Mouse (Mus musculus) cerebellum, adult 2 months (tissue): ENCODE results near the gene Sri. TPM values are rescaled to one million over a fixed set of nuclear protein-coding genes. Genes with fewer than 3 reads are reported as not detected.

ENCODE experiments used
- DNase-seq, 2 experiments: peaks; one replicate each; pipeline ENCODE4 v3.0.0; 2021
- H3K27ac ChIP-seq: fragments of 200-500 bp; 2 replicates; pipeline ENCODE4 v1.5.1; 2012; ENCODE audit warnings: low read length, control low read depth, inconsistent platforms; ENCODE audit not compliant: insufficient read depth
- H3K27me3 ChIP-seq: fragments of 200-500 bp; 2 replicates; pipeline ENCODE4 v1.6.1; 2012; ENCODE audit warnings: inconsistent platforms, mild to moderate bottlenecking, low read length, moderate library complexity; ENCODE audit not compliant: control insufficient read depth, insufficient read depth
- H3K4me1 ChIP-seq: fragments of 200-500 bp; 2 replicates; pipeline ENCODE4 v1.6.1; 2011; ENCODE audit warnings: low read length; ENCODE audit not compliant: control insufficient read depth, insufficient read depth
- H3K4me3 ChIP-seq: fragments of 200-500 bp; replicated peaks from 2 replicates; pipeline ENCODE3; 2011; ENCODE audit warnings: mild to moderate bottlenecking, low read depth, low read length, control low read depth; ENCODE audit not compliant: insufficient read depth
- CTCF ChIP-seq: fragments of 200-500 bp; IDR thresholded peaks from 2 replicates; pipeline ENCODE4 v1.5.1; 2011; ENCODE audit warnings: low read depth, mild to moderate bottlenecking, control low read depth, low read length, moderate library complexity, borderline replicate concordance; ENCODE audit not compliant: insufficient read depth
- POLR2A ChIP-seq: fragments of 200-500 bp; IDR thresholded peaks from 2 replicates; pipeline ENCODE4 v1.6.1; 2011; ENCODE audit warnings: low read length, control low read depth, borderline replicate concordance; ENCODE audit not compliant: insufficient read depth
- whole genome bisulfite sequencing: fragments of 180-500 bp; shearing (Covaris S2); methylation state at CpG from one replicate; pipeline ENCODE4 v1.1.7; 2018; 5-methylcytosine and 5-hydroxymethylcytosine counted together
- polyA plus RNA-seq: library from polyadenylated mRNA; depleted of rRNA; stranded (reverse); fragments of >200 nt; gene quantifications from 2 replicates; pipeline ENCODE4 v1.2.3, GENCODE M21; 2012

Sri gene
- polyA plus RNA-seq, 1 experiment = 167 TPM

- H3K4me1 ChIP-seq = peaks cover 3% of the 10 kb centered on the region
- H3K27ac ChIP-seq = peak overlapping the region; percentile 99
- no peaks in the 10 kb centered on the region for H3K27me3 ChIP-seq
- peak overlapping the region; percentile 92 for H3K4me3 ChIP-seq
- DNase-seq = peak; percentile 84 to 88
- no peak for TF ChIP-seq CTCF
- TF ChIP-seq POLR2A = peak; percentile 73
- under 1% methylated on average over 60 of the region's 60 CpGs for WGBS
Measured at GRCm38 (mm10) chr5:8056141-8057017, 10.5 kb downstream of the Sri start.

- no peaks in the 10 kb centered on the region for H3K27me3 ChIP-seq
- DNase-seq = peak in 1 of 2 experiments; percentile 53
- H3K4me1 ChIP-seq = peaks cover 3% of the 10 kb centered on the region
- peak overlapping the region; percentile 99 for H3K27ac ChIP-seq
- TF ChIP-seq POLR2A = no peak
- TF ChIP-seq CTCF = no peak
- H3K4me3 ChIP-seq = peak overlapping the region; percentile 92
- 18% methylated on average over 5 of the region's 5 CpGs for WGBS
Measured at GRCm38 (mm10) chr5:8057018-8057323, 11.1 kb downstream of the Sri start.

- no peak for TF ChIP-seq POLR2A
- no peak for TF ChIP-seq CTCF
- Histone ChIP-seq H3K27me3 (no peaks in the 10 kb centered on the region), H3K27ac (no peak overlapping the region), H3K4me1 (peaks cover 3% of the 10 kb centered on the region), H3K4me3 (peak overlapping the region; percentile 92)
- DNase-seq = no peak
- WGBS = 53% methylated on average over 7 of the region's 7 CpGs
Measured at GRCm38 (mm10) chr5:8058056-8058455, 12.2 kb downstream of the Sri start.

GRCm38 (mm10) chr5:8062469-8062868, 16.6 kb downstream of the Sri start:
- H3K4me1 ChIP-seq = peaks cover 3% of the 10 kb centered on the region
- WGBS = 98% methylated on average over 2 of the region's 2 CpGs
- no peak overlapping the region for H3K4me3 ChIP-seq
- H3K27me3 ChIP-seq = no peaks in the 10 kb centered on the region
- no peak for TF ChIP-seq POLR2A
- H3K27ac ChIP-seq = no peak overlapping the region
- DNase-seq = no peak

- no peaks in the 10 kb centered on the region for H3K27me3 ChIP-seq
- H3K4me1 ChIP-seq = no peaks in the 10 kb centered on the region; the same call in none of the 2 replicates
- no peak overlapping the region for H3K27ac ChIP-seq
- WGBS = 47% methylated on average over 6 of the region's 6 CpGs
- no peak for TF ChIP-seq CTCF
- TF ChIP-seq POLR2A = no peak
- DNase-seq = no peak
- no peak overlapping the region for H3K4me3 ChIP-seq
Measured at GRCm38 (mm10) chr5:8063207-8063606, 17.3 kb downstream of the Sri start.

GRCm38 (mm10) chr5:8073406-8073805, 27.5 kb downstream of the Sri start:
- no peak overlapping the region for H3K27ac ChIP-seq
- WGBS = 95% methylated on average over 9 of the region's 9 CpGs
- H3K4me1 ChIP-seq = no peaks in the 10 kb centered on the region; the same call in 1 of the 2 replicates
- TF ChIP-seq CTCF (no peak), POLR2A (no peak)
- DNase-seq = no peak
- no peak overlapping the region for H3K4me3 ChIP-seq
- no peaks in the 10 kb centered on the region for H3K27me3 ChIP-seq

GRCm38 (mm10) chr5:8073901-8074561, 28.2 kb downstream of the Sri start:
- Histone ChIP-seq H3K4me3 (no peak overlapping the region), H3K27ac (no peak overlapping the region), H3K4me1 (no peaks in the 10 kb centered on the region; the same call in 1 of the 2 replicates), H3K27me3 (no peaks in the 10 kb centered on the region)
- DNase-seq = peak; percentile 52 to 73
- 44% methylated on average over 9 of the region's 9 CpGs for whole genome bisulfite sequencing
- TF ChIP-seq CTCF = no peak
- TF ChIP-seq POLR2A = no peak

- H3K4me1 ChIP-seq = no peaks in the 10 kb centered on the region; the same call in 1 of the 2 replicates
- no peak for TF ChIP-seq POLR2A
- TF ChIP-seq CTCF = no peak
- WGBS = 81% methylated on average over 8 of the region's 8 CpGs
Measured at GRCm38 (mm10) chr5:8077481-8077880, 31.6 kb downstream of the Sri start.

More at GRCm38 (mm10) chr5:8077481-8077880, 31.6 kb downstream of the Sri start:
- DNase-seq = no peak
- Histone ChIP-seq H3K27ac (no peak overlapping the region), H3K27me3 (no peaks in the 10 kb centered on the region), H3K4me3 (no peak overlapping the region)
